Mouse (Mus musculus) layer of hippocampus, adult 11-12 months (tissue): ENCODE results near the gene Rassf5.
A peak's percentile ranks its signal among the peaks of the same experiment; 100 is the strongest.
"Not testable (repeated sequence)": the region's sequence is repeated elsewhere in the genome, so short reads cannot be mapped to it uniquely, and the experiment has no call there.

Experiments
- DNase-seq: peaks from one replicate; pipeline ENCODE4 v3.0.0; 2022; ENCODE audit warnings: low spot score

Gene Rassf5

DNA sequence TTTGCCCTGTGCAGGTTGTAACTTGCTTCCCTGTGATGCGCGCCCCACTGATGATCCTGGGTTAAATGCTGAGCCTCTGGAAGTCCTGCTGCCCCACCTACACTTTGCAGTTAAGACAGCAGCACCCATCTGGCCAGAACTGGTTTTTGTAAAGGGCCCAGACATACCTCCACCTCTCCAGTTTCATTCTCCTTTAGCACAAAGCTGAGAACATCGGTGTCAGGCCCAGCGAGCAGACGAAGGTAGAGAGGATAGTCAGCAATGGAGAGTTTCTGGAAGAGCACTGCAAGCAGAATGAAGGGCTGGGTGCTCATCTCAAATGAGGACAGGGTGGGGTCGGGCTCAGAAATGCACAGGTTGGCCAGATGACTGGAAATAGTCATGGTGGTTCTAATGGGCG, 64.7 kb downstream of the Rassf5 start:
- DNase-seq: no peak

DNA sequence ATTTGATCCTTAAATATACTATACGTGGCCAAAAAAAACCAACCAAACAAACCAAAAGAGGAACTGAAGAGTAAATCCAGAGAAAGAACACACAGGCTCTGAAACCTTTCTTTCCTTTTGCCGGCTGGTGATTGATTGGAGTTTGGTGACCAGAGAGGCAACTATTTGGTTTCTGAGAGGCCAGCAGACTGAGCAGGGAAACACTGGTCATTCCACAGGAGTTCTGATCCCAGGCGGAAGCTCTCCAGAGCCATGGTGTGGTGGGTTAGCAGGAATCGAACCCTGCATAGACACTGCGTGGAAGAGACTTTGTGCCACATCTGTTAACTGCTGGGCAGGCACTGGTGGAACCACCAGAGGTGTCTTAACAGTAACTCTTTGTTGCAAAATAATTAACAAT, 67.0 kb downstream of the Rassf5 start:
- DNase-seq: no peak

DNA sequence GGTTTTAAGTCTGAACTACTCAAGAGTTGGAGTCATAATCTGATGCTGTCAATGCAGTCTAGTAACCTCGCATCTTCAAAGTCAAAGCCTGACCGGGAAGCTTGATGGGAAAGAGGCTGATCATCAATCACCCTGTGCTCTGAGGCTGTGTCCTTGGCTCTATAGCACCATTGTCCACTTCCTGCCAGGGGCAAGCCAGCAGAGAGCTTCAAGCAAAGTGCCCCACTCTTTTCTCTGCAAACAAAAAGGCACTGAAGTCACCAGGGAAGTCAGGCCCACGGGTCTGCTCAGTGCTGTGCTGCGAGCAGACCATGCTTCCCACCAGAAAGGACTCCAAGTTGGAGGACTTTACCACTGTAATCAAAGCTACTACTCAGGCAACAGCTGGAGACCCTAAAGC, 67.8 kb downstream of the Rassf5 start:
- no peak for DNase-seq

DNA sequence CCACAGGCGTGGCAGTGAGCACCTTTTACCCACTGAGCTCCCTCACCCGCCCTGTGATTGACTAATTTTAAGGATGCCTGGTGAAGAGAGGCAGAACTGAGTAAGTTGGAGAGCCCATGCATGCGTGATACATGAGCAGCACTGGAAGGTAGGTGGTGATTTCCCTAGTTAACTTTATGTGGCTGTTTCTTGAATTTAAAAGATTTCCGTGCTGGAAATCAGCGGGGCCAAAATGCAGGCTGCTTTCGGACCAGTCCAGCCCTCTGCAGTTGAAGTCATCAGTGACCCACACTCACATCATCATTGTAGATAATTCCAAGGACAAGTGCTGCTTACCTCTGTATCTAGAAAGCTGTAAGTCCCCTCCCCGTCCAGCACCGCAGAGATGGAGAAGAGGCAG, 69.2 kb downstream of the Rassf5 start:
- no peak for DNase-seq

DNA sequence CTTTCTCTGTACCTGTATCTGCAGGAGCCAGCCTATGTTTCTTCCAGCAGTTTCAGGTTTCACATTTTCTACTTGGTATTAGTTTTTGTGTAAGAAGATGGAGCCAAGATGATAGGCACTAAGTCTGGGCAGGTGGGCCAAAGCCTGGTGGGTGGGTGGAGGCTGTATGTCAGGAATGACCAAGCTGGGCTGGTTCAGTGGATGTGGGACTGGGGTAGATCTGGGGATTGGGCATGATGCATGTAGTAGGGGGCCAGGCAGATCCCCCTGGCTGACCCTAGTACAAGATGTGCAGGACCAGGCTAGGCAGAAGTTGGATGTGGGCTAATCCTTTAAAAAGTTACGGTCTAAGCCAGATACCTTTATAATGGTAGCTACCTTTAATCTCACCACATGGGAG, 69.9 kb downstream of the Rassf5 start:
- DNase-seq: no peak

DNA sequence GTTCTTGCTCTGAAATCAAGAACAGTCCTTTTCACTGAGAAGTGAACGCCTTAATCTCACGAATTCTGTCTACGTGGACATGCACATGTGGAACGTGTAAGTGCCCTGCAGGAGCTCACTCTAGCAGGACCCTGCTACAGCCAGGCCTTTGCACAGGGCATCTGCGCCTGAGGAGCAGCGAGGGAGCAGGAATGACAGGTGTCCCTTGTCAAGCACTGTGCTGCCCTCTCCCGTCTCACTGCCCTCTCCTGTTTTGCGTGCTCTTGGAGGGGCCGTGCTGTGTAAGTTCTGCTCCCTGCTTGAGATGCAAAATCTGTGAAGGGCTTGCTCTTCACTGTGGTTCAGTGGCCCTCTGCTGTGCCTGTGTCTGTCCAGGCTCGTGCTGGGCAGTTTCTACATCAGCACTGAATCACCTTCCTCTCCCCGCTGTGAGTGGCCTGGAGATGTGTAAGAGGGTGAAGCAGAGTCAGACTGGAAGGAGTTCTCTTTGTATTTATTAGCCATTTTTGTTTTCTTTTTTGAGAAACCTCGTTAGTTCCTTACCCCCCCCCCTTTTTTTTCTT, 70.7 kb downstream of the Rassf5 start:
- no peak for DNase-seq

DNA sequence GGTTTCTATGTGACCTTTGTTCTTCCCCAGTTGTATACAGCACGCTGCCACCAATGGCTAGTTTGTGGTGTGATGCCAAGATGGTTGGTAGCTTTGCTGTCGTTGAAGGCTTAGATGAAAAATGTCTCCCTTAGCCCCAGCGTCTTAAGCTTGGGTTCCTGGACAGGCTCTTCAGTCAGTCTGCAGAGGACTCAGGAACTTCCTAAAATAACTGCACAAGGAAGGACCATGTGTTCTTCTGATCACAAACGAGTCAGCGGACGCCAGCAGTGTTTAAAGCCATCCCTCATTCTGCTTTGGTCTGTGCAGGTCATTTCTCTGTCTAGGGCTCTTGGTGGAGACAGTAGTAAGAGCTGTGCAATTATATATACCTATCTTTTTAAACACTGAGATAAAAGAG, 71.2 kb downstream of the Rassf5 start:
- DNase-seq: no peak

DNA sequence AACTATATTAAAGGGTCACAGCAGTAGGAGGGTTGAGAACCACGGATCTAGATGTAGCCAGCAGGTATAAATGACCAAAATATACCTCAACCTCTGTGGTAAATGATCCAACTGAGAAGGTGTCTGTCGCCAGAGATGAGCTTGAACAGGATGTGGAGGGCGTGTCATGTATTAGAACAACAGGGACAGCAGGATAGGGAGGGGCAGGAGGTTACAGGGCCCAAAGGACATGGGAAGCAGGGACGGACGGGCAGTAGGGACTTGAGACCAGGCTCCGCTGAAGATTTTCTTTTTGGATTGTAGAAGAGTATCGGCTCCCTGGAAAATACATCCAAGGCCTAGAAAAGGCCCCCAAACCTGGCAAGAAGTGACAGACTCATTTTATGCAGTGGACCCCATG, 72.1 kb downstream of the Rassf5 start:
- DNase-seq: no peak

DNA sequence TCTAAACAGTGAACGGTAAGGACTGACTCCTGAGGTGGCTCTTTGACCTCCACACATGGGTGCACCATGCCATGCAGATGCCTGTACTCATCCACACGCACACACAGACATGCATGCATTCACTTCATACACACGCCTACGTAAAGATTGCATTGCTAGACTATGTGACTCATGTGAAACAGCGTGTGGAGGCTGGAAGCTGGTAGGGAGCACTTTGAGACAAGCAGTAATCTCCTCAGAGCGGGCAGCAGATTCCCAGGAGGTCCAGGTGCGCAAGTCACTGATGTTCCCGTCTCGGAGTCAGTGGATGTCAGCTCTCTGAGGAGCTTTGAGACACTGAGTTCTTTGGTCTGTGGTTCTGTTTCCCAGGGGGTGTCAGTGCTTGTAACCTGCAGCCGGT, 77.4 kb downstream of the Rassf5 start:
- no peak for DNase-seq

DNA sequence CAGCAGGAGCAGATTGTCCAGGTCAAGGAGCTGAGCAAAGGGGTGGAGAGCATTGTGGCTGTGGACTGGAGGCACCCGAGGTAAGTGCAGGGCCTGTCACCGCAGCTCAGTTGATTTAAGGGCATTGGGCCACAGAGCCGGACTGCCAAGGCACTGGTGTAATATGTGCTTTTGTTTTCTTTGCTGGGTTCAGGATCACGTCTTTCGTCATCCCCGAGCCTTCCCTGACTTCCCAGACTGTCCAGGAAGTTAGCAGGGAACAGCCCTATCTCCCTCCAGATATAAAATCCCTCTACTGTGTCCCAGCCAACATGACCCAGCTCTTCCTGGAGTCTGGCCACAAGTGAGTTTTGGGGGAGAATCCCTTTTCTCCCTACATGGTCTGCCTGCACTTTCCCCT, 80.6 kb downstream of the Rassf5 start:
- no peak for DNase-seq

DNA sequence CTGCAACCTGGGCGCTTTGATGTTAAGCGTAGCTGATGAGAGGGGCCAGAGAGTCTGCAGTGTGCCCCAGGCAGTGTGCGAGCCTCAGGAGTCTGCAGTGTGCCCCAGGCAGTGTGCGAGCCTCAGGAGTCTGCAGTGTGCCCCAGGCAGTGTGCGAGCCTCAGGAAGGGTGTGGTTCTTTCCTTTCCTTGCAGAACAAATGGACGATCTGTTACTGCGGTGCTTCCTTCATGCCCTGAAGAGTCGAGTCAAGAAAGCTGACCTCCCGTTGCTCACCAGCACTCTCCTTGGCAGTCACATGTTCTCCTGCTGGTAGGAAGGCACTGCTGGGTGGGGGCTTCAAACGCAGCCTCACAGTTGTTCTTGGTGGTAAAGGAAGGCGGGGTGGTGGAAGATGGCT, 84.0 kb downstream of the Rassf5 start:
- DNase-seq: no peak

DNA sequence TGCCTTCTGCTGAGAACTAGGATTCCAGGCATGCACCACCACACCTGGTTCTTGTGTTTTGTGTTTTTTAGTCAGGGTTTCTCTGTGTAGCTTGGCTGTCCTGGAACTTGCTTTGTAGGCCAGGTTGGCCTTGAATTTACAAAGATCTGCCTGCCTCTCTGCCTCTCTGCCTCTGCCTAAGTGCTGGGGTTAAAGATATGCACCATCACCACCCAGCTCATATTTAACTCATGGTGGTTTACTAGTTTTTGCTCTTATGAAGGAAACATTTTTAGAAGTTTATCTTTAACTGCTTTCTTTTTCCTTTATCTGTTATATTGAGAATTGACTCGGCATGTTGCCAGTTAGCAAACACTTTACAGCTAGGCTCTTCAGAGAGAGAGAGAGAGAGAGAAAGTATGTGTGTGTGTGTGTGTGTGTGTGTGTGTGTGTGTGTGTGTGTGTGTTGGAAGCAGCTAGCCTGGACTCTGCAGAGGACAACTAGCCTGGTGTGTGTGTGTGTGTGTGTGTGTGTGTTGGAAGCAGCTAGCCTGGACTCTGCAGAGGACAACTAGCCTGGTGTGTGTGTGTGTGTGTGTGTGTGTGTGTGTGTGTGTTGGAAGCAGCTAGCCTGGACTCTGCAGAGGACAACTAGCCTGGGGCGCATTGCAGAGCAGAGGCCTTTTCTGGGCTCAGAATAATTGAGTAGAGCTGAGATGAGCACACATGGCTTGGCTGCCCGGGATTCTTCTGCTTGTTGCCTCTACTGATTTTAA, 85.3 kb downstream of the Rassf5 start:
- not testable (repeated sequence) for DNase-seq

DNA sequence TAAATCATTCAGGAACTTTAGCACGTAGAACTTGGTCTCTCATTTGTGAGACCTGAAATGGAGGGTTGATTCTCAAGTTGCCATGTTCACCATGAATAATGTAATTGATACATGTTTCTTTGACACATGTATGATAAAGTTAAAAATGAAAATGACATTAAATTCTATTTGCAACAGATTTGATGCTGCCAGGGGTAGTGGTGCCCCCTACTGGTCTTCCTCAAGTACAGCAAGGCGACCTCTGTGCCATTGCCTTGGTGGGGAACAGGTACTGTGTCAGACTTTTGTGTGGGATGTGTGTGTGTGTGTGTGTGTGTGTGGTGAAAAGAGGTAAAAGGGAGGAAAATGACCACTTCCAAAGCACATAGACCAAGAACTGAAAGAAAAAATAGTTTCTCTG, 89.6 kb downstream of the Rassf5 start:
- DNase-seq: peak; percentile 33

DNA sequence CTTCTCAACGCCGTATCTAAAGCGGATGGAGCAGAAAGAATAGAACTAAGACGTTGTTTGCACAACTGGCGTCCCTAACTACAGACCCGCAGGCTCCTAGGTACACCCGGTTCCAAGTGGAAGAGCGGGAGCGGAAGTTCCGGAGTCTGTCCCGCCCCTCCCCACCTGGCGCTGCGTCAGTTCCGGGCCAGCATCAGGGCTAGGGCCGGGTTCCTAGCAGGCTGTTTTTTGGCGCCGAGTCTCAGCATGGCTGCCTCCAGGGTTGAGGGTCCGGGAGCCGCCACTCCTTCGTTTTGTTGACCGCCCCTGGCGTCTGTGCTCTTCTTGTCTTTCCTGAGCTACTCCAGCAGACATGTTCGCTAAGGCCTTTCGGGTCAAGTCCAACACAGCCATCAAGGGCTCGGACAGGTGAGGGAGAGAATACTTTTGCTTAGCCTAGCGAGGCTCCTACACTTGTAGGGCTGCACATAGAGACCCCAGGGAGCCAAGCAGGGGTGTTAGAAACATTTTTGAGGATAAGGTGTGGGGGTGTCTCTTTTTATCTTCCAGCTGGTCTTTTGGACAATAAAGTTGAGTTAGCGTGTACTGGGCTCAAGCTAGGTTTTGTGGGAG, 91.9 kb downstream of the Rassf5 start, which contains the start of gene Eif2d:
Gene Eif2d (plus strand): TSS at position 164 of the 612 bp plus-strand sequence.
- DNase-seq: peak; percentile 87

DNA sequence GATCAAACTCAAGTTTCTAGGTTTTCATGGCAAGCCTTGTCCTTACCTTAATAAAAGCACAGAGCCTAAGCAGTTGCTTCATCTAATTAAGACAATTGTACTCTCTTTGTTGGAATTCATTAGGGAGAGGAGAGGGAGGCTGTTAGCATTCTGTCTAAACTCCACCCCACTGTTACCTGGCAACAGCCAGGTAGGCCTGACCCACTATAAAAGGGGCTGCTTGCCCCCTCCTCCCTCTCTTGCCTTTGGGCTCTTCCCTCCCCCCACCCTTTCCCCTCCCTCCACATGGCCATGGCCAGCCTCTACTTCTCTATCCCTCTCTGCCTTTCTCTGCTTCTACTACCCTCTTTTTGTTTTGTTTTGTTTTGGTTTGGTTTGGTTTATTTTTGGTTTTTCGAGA, 95.6 kb downstream of the Rassf5 start:
- no peak for DNase-seq

DNA sequence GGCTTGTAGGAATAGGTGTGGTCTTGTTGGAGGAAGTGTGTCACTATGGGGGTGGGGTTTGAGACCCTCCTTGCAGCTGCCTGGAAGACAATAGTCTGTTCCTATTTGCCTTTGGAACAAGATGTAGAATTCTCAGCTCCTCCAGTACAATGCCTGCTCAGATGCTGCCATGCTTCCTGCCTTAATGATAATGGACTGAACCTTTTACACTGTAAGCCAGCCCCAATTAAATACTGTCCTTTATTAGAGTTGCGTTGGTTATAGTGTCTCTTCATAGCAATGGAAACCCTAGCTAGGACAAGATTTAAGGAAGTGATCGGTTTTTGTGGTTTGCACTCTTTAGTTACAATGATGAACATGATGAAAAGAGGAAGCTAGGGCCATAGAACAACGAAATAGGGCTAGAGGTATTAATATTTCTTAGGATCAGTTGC, 98.9 kb downstream of the Rassf5 start:
- no peak for DNase-seq

DNA sequence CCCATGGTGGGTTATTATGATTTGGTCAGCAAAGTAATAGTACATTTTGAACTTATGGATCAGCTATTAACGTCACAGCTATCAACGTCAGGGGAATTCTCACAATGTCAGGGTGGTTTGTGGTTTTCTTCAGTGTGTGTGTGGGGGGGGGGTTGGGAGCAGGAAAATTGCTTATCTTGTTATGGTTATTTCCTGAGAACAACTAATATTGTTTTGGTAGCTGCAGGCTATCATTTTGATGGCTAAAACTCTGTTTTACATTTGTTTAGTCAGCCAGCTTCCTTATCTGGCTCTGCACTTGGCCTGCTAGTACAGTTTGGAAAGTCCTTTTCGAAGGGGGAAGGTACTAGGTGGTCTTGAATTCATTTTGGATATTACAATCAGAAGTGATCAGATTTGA, 99.8 kb downstream of the Rassf5 start:
- DNase-seq: not testable (repeated sequence)

DNA sequence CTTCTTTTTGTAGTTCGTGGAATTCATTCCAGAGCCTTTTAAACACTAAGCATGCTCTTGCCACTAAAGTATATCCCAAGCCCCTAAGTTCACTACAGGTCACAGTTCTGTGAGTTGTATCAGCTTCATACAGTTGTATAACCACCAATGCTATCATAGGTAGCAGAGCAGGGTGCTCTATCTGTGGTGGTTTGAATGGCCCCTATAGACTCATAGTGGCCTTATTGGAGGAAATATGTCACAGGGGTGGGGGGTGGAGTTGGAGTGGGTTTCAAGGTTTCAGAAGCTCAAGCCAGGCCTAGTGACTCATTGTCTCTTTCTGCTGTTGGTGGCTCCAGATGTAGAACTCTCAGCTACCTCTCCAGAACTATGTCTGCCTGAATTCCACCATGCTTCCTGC, 102.6 kb downstream of the Rassf5 start:
- no peak for DNase-seq

DNA sequence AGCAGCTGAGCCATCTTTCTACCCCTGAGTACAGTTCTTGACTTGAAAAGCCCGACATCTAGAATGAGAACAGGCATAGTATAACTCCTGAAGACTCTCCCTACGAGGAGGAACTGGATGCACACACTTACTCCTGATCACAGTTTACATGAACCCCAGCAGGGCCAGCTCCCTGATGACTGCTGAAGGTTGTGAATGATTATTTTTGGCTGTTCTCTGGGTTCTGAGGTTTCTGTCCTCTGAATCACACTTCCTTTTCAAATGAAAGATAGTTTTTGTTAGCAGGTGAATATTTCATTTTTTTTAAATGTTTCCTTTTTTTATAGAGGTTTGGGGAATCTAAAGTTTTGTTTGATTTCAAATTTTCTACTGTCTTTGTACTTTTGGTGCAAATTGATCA, 103.6 kb downstream of the Rassf5 start:
- DNase-seq: no peak

DNA sequence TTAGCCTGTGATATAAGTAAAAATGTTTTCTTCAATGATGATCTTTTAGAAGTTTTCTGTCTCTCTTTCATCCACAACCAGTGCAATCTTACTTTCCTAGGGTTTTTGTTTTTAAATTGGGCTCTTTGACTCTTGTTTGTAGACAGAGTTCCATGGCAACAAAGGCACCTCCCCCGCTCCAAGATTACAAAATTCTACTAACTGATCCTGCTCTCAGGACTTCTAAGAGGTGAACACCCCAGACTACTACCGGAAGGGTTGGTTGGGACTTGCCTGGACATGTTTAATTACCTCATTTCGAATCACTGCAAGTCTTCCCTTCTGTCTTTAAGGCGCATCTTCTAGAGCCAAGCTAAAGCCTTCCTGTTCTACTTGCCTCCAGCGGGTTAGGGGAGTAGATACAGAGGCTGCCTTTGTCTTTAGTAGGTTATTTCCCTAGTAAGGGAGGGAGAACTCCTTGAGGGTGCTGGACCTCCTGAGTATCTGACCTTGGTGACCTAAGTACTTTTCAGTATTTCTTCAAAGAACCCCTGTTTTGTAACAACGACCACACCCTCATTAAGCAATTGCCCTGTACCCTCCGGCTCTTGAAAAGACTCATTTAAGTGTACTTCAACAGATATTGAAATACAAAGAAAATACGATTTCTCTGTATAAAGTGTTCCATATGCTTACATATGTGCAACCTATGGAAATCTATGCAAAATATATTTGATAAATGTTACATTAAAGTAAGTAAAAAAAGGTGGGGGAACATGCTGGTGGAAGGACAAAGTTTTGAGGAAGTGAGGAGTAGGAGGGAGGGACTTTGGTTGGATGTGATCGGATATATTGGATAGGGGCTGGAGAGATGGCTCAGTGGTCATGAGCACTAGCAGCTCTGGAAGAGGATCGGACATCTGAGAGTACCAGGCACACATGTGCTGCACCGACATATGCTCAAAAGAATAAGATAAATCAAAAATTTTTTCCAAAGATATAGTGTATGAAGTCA, 105.7 kb downstream of the Rassf5 start:
- DNase-seq: no peak

DNA sequence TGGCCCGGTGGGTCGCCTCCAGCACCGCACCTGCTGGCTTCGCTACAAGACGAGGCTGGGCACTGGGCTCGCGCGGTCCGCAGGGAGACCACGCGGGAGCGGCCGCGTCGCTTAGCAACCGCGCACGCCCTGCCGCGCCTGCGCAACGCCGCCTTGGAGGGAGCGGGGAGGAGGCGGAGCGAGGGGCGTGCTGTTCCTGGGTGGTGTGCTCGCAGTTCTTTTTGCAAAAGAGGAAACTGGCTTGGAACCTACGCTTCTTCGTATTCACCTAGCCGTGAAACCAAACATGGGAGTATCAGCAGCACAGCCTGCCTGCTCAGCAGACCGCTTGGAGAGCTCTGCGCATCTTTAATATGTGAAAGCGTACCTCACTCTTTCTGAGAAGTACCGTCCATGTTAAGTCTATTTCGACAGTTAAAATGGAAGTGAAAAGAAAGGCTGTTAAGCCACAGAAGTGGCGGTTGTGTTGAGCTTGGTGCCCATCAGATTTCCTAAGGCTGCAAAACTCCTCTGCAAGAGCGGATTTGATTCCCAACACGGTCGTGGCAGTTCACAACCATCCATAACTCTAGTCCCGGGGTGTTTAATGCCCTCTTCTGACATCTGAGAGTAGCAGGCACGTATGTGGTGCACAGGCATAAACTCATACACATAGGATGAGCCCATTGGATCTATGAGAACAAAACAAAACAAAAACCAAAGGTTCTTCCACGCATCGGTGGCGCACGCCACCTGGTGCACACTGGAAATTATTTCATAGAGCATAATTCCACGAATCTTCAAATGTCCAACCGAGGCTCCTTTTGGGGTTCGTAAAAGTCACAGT, 106.7 kb downstream of the Rassf5 start, which contains the start of gene Dyrk3:
Gene Dyrk3 (minus strand): TSS at position 150 of the 826 bp plus-strand sequence.
- peak; percentile 89 for DNase-seq
